Mouse (Mus musculus) heart, postnatal 0 days (tissue): ENCODE measurements at regions not wholly inside any gene's neighbourhood (a gene's known extent, or its start where the extent isn't known, plus 50 kb on each side); places are given as distances from the start of the nearest gene placed in this dataset.
A peak's percentile ranks its signal among the peaks of the same experiment; 100 is the strongest.
"Not testable (repeated sequence)": the region's sequence is repeated elsewhere in the genome, so short reads cannot be mapped to it uniquely, and the experiment has no call there.

Experiments
- ATAC-seq: fragments of 200-750 bp; cut with Nextera tagmentation; 2 replicates; pipeline ENCODE4 v1.8.0; 2017; ENCODE audit warnings: low read depth, moderate number of reproducible peaks, moderate library complexity; ENCODE audit not compliant: insufficient read depth
- DNase-seq: peaks from one replicate; pipeline ENCODE4 v3.0.0-alpha.2; 2016; ENCODE audit warnings: low spot score
- H3K27ac ChIP-seq: fragments of 300-500 bp; sonication (generic); 2 replicates; pipeline ENCODE4 v1.5.1; 2014; ENCODE audit warnings: low read depth, mild to moderate bottlenecking
- H3K27me3 ChIP-seq: fragments of 300-500 bp; sonication (generic); 2 replicates; pipeline ENCODE4 v1.6.1; 2014; ENCODE audit warnings: low read length, mixed read lengths; ENCODE audit not compliant: control insufficient read depth, insufficient read depth
- H3K36me3 ChIP-seq: fragments of 300-500 bp; sonication (generic); replicated peaks from 2 replicates; pipeline ENCODE4 v1.6.1; 2014; ENCODE audit warnings: low read length, mixed read lengths; ENCODE audit not compliant: control insufficient read depth, insufficient read depth
- H3K4me1 ChIP-seq: fragments of 300-500 bp; sonication (generic); 2 replicates; pipeline ENCODE4 v1.6.1; 2014; ENCODE audit warnings: antibody characterized with exemption; ENCODE audit not compliant: control insufficient read depth, insufficient read depth
- H3K4me2 ChIP-seq: fragments of 300-500 bp; sonication (generic); 2 replicates; pipeline ENCODE4 v1.6.1; 2014; ENCODE audit warnings: low read depth, mild to moderate bottlenecking, low read length, moderate library complexity
- H3K4me3 ChIP-seq: fragments of 300-500 bp; sonication (generic); 2 replicates; pipeline ENCODE4 v1.5.1; 2014; ENCODE audit warnings: low read depth, low read length
- H3K9ac ChIP-seq: fragments of 300-500 bp; sonication (generic); replicated peaks from 2 replicates; pipeline ENCODE4 v1.6.1; 2014; ENCODE audit warnings: low read depth, low read length, mixed read lengths
- H3K9me3 ChIP-seq: fragments of 300-500 bp; sonication (generic); replicated peaks from 2 replicates; pipeline ENCODE4 v1.6.1; 2016; ENCODE audit warnings: low read length; ENCODE audit not compliant: control insufficient read depth
- CTCF ChIP-seq: IDR thresholded peaks from 2 replicates; pipeline ENCODE4 v1.5.1; 2016; ENCODE audit warnings: antibody characterized with exemption, control low read depth, low read depth
- EP300 ChIP-seq: IDR thresholded peaks from 2 replicates; pipeline ENCODE4 v1.6.1; 2016; ENCODE audit warnings: antibody characterized with exemption, low read depth
- WGBS: fragments of 180-500 bp; shearing (Covaris S2); extraction: QIAGEN DNeasy Blood & Tissue Kit; methylation state at CpG from one replicate; pipeline ENCODE4 v1.1.7; 2014; 5-methylcytosine and 5-hydroxymethylcytosine counted together

GRCm38 (mm10) chr13:50314001-50314400, 63.9 kb upstream of the Gm906 start:
- not testable (repeated sequence) for H3K4me3 ChIP-seq, H3K27me3 ChIP-seq, H3K9me3 ChIP-seq, H3K27ac ChIP-seq, H3K9ac ChIP-seq, H3K36me3 ChIP-seq, H3K4me1 ChIP-seq, H3K4me2 ChIP-seq, ATAC-seq
- DNase-seq: peak; percentile 63
- 33% methylated on average over 4 of the region's 4 CpGs for WGBS

- Histone ChIP-seq H3K9ac (no peak overlapping the region), H3K4me2 (no peak overlapping the region), H3K27me3 (no peaks in the 10 kb centered on the region), H3K36me3 (no peaks in the 10 kb centered on the region), H3K27ac (no peak overlapping the region), H3K9me3 (no peaks in the 10 kb centered on the region), H3K4me1 (no peaks in the 10 kb centered on the region), H3K4me3 (no peak overlapping the region)
- DNase-seq (peak; percentile 5), ATAC-seq (no peak)
- 29% methylated on average over 4 of the region's 4 CpGs for WGBS
- TF ChIP-seq CTCF (peak; percentile 15; the same call in 1 of the 2 replicates), EP300 (no peak)
Observed at GRCm38 (mm10) chr13:50322512-50322911, 72.4 kb upstream of the Gm906 start.

GRCm38 (mm10) chr13:50328614-50329013, 78.5 kb upstream of the Gm906 start:
- Histone ChIP-seq H3K4me1 (no peaks in the 10 kb centered on the region), H3K27me3 (no peaks in the 10 kb centered on the region), H3K4me3 (no peak overlapping the region), H3K4me2 (no peak overlapping the region), H3K36me3 (no peaks in the 10 kb centered on the region), H3K9ac (no peak overlapping the region), H3K9me3 (no peaks in the 10 kb centered on the region), H3K27ac (no peak overlapping the region)
- TF ChIP-seq CTCF: no peak; the same call in 1 of the 2 replicates
- TF ChIP-seq EP300: no peak
- 55% methylated on average over 4 of the region's 4 CpGs for WGBS
- no peak for DNase-seq
- ATAC-seq: no peak

GRCm38 (mm10) chr13:50344121-50344520, 73.5 kb upstream of the Fbxw17 start:
- TF ChIP-seq EP300 (no peak), CTCF (no peak)
- Histone ChIP-seq H3K27ac (no peak overlapping the region), H3K4me2 (no peak overlapping the region), H3K4me3 (no peak overlapping the region), H3K36me3 (no peaks in the 10 kb centered on the region), H3K27me3 (no peaks in the 10 kb centered on the region), H3K9me3 (no peaks in the 10 kb centered on the region), H3K9ac (no peak overlapping the region), H3K4me1 (no peaks in the 10 kb centered on the region)
- WGBS: 85% methylated on average over 11 of the region's 11 CpGs
- ATAC-seq (no peak), DNase-seq (no peak)

GRCm38 (mm10) chr13:50351946-50352345, 65.7 kb upstream of the Fbxw17 start:
- no peak for ATAC-seq
- no peak overlapping the region for H3K4me3 ChIP-seq
- whole genome bisulfite sequencing: 72% methylated on average over 6 of the region's 6 CpGs
- H3K27ac ChIP-seq: no peak overlapping the region
- no peak overlapping the region for H3K4me2 ChIP-seq
- H3K36me3 ChIP-seq: no peaks in the 10 kb centered on the region
- no peaks in the 10 kb centered on the region for H3K9me3 ChIP-seq
- no peaks in the 10 kb centered on the region for H3K27me3 ChIP-seq
- H3K9ac ChIP-seq: no peak overlapping the region
- H3K4me1 ChIP-seq: no peaks in the 10 kb centered on the region
- DNase-seq: no peak
- TF ChIP-seq CTCF: no peak

- Histone ChIP-seq H3K9ac (no peak overlapping the region), H3K27ac (no peak overlapping the region), H3K9me3 (no peaks in the 10 kb centered on the region), H3K27me3 (no peaks in the 10 kb centered on the region), H3K4me1 (no peaks in the 10 kb centered on the region), H3K4me3 (no peak overlapping the region), H3K4me2 (no peak overlapping the region), H3K36me3 (no peaks in the 10 kb centered on the region)
- DNase-seq: no peak
- WGBS: 54% methylated on average over 2 of the region's 2 CpGs
- no peak for ATAC-seq
- TF ChIP-seq CTCF (peak; percentile 42), EP300 (no peak)
Observed at GRCm38 (mm10) chr13:50355265-50355664, 62.4 kb upstream of the Fbxw17 start.
